Mouse (Mus musculus) neural tube, embryonic 15.5 days (tissue): ENCODE results near the gene Vwa3b. TPM values are rescaled to one million over a fixed set of nuclear protein-coding genes. Genes with fewer than 3 reads are reported as not detected.
"Not testable (repeated sequence)": the region's sequence is repeated elsewhere in the genome, so short reads cannot be mapped to it uniquely, and the experiment has no call there.

Experiments
- ATAC-seq: fragments of 200-750 bp; cut with Nextera tagmentation; 2 replicates; pipeline ENCODE4 v1.8.0; 2017; ENCODE audit warnings: mild to moderate bottlenecking, moderate TSS enrichment, moderate library complexity; ENCODE audit not compliant: low FRiP score
- H3K27ac ChIP-seq: fragments of 300-500 bp; sonication (generic); replicated peaks from 2 replicates; pipeline ENCODE4 v1.5.1; 2015; ENCODE audit warnings: mild to moderate bottlenecking, inconsistent platforms
- H3K27me3 ChIP-seq: fragments of 300-500 bp; sonication (generic); replicated peaks from 2 replicates; pipeline ENCODE4 v1.6.1; 2015; ENCODE audit warnings: inconsistent platforms
- H3K36me3 ChIP-seq: fragments of 300-500 bp; sonication (generic); 2 replicates; pipeline ENCODE4 v1.6.1; 2015; ENCODE audit warnings: inconsistent platforms
- H3K4me1 ChIP-seq: fragments of 300-500 bp; sonication (generic); 2 replicates; pipeline ENCODE4 v1.6.1; 2015; ENCODE audit warnings: inconsistent platforms
- H3K4me2 ChIP-seq: fragments of 300-500 bp; sonication (generic); 2 replicates; pipeline ENCODE4 v1.6.1; 2015; ENCODE audit warnings: inconsistent platforms, mild to moderate bottlenecking, moderate library complexity
- H3K4me3 ChIP-seq: fragments of 300-500 bp; sonication (generic); replicated peaks from 2 replicates; pipeline ENCODE4 v1.5.1; 2015; ENCODE audit warnings: mild to moderate bottlenecking, inconsistent platforms
- H3K9ac ChIP-seq: fragments of 300-500 bp; sonication (generic); replicated peaks from 2 replicates; pipeline ENCODE4 v1.6.1; 2015; ENCODE audit warnings: mild to moderate bottlenecking, inconsistent platforms
- H3K9me3 ChIP-seq: fragments of 300-500 bp; sonication (generic); replicated peaks from 2 replicates; pipeline ENCODE4 v1.6.1; 2016; ENCODE audit warnings: inconsistent platforms
- WGBS: fragments of 180-500 bp; shearing (Covaris S2); methylation state at CpG from one replicate; pipeline ENCODE4 v1.1.7; 2015; ENCODE audit warnings: mixed read lengths; 5-methylcytosine and 5-hydroxymethylcytosine counted together
- polyA plus RNA-seq: library from polyadenylated mRNA; unstranded; fragments of >200 nt; fragmentation: Nextera tagmentation; extraction: Ambion mirVana; gene quantifications from 2 replicates; pipeline ENCODE4 v1.2.1, GENCODE M21; 2015

The Vwa3b gene
- polyA plus RNA-seq, 1 experiment from 2014 or later = 0.38 TPM

- no peak for ATAC-seq
- H3K9me3 ChIP-seq = no peaks in the 10 kb centered on the region
- H3K27ac ChIP-seq = no peak overlapping the region
- H3K4me3 ChIP-seq = no peak overlapping the region
- H3K27me3 ChIP-seq = no peaks in the 10 kb centered on the region
- 57% methylated on average over 6 of the region's 6 CpGs for WGBS
- H3K4me2 ChIP-seq = no peak overlapping the region
- no peak overlapping the region for H3K9ac ChIP-seq
- no peaks in the 10 kb centered on the region for H3K4me1 ChIP-seq
- no peaks in the 10 kb centered on the region for H3K36me3 ChIP-seq
Observed at GRCm38 (mm10) chr1:36995760-36996159, 30.6 kb upstream of the Vwa3b start.

- Histone ChIP-seq H3K27ac (no peak overlapping the region), H3K4me2 (no peak overlapping the region), H3K9ac (no peak overlapping the region), H3K27me3 (no peaks in the 10 kb centered on the region), H3K9me3 (no peaks in the 10 kb centered on the region), H3K36me3 (no peaks in the 10 kb centered on the region), H3K4me3 (no peak overlapping the region), H3K4me1 (no peaks in the 10 kb centered on the region)
- no peak for ATAC-seq
- WGBS = 43% methylated on average over 6 of the region's 6 CpGs
Observed at GRCm38 (mm10) chr1:36996561-36997213, 29.7 kb upstream of the Vwa3b start.

GRCm38 (mm10) chr1:37000307-37000706, 26.1 kb upstream of the Vwa3b start:
- no peaks in the 10 kb centered on the region for H3K9me3 ChIP-seq
- WGBS = 80% methylated on average over 5 of the region's 5 CpGs
- H3K36me3 ChIP-seq = no peaks in the 10 kb centered on the region
- ATAC-seq = no peak
- H3K4me1 ChIP-seq = no peaks in the 10 kb centered on the region
- no peak overlapping the region for H3K9ac ChIP-seq
- H3K4me2 ChIP-seq = no peak overlapping the region
- H3K27me3 ChIP-seq = no peaks in the 10 kb centered on the region
- H3K27ac ChIP-seq = no peak overlapping the region
- no peak overlapping the region for H3K4me3 ChIP-seq

GRCm38 (mm10) chr1:37001636-37002315, 24.6 kb upstream of the Vwa3b start:
- no peak overlapping the region for H3K4me3 ChIP-seq
- H3K9ac ChIP-seq = no peak overlapping the region
- H3K27me3 ChIP-seq = no peaks in the 10 kb centered on the region
- no peaks in the 10 kb centered on the region for H3K9me3 ChIP-seq
- no peak for ATAC-seq
- 42% methylated on average over 7 of the region's 7 CpGs for WGBS
- H3K36me3 ChIP-seq = no peaks in the 10 kb centered on the region
- H3K4me1 ChIP-seq = no peaks in the 10 kb centered on the region
- H3K4me2 ChIP-seq = no peak overlapping the region
- no peak overlapping the region for H3K27ac ChIP-seq

- WGBS = 83% methylated on average over 3 of the region's 3 CpGs
- H3K9me3 ChIP-seq = no peaks in the 10 kb centered on the region
- H3K4me1 ChIP-seq = no peaks in the 10 kb centered on the region
- H3K27me3 ChIP-seq = no peaks in the 10 kb centered on the region
- no peak overlapping the region for H3K9ac ChIP-seq
- no peak overlapping the region for H3K27ac ChIP-seq
- no peaks in the 10 kb centered on the region for H3K36me3 ChIP-seq
- ATAC-seq = no peak
- H3K4me2 ChIP-seq = no peak overlapping the region
- no peak overlapping the region for H3K4me3 ChIP-seq
Observed at GRCm38 (mm10) chr1:37002316-37003008, 23.9 kb upstream of the Vwa3b start.

GRCm38 (mm10) chr1:37004533-37004932, 21.9 kb upstream of the Vwa3b start:
- Histone ChIP-seq H3K9me3 (no peaks in the 10 kb centered on the region), H3K4me1 (no peaks in the 10 kb centered on the region), H3K36me3 (no peaks in the 10 kb centered on the region), H3K4me3 (no peak overlapping the region), H3K4me2 (no peak overlapping the region), H3K27me3 (no peaks in the 10 kb centered on the region), H3K27ac (no peak overlapping the region), H3K9ac (no peak overlapping the region)
- WGBS = 76% methylated on average over 8 of the region's 8 CpGs
- ATAC-seq = no peak

GRCm38 (mm10) chr1:37005036-37005435, 21.4 kb upstream of the Vwa3b start:
- WGBS = 90% methylated on average over 5 of the region's 5 CpGs
- Histone ChIP-seq H3K36me3 (no peaks in the 10 kb centered on the region), H3K4me3 (no peak overlapping the region), H3K27ac (no peak overlapping the region), H3K9ac (no peak overlapping the region), H3K4me2 (no peak overlapping the region), H3K27me3 (no peaks in the 10 kb centered on the region), H3K4me1 (no peaks in the 10 kb centered on the region), H3K9me3 (no peaks in the 10 kb centered on the region)
- ATAC-seq = no peak

- not testable (repeated sequence) for H3K4me2 ChIP-seq, H3K4me3 ChIP-seq, H3K4me1 ChIP-seq, H3K9me3 ChIP-seq, ATAC-seq, H3K27ac ChIP-seq, H3K27me3 ChIP-seq, H3K9ac ChIP-seq, H3K36me3 ChIP-seq
- 89% methylated on average over 11 of the region's 11 CpGs for WGBS
Observed at GRCm38 (mm10) chr1:37006529-37006928, 19.9 kb upstream of the Vwa3b start.

GRCm38 (mm10) chr1:37009880-37010279, 16.5 kb upstream of the Vwa3b start:
- H3K9ac ChIP-seq = no peak overlapping the region
- no peaks in the 10 kb centered on the region for H3K9me3 ChIP-seq
- no peak for ATAC-seq
- WGBS = 84% methylated on average over 10 of the region's 10 CpGs
- no peak overlapping the region for H3K4me2 ChIP-seq
- no peak overlapping the region for H3K27ac ChIP-seq
- H3K4me3 ChIP-seq = no peak overlapping the region
- H3K4me1 ChIP-seq = no peaks in the 10 kb centered on the region
- no peaks in the 10 kb centered on the region for H3K36me3 ChIP-seq
- H3K27me3 ChIP-seq = no peaks in the 10 kb centered on the region

- ATAC-seq = no peak
- Histone ChIP-seq H3K4me1 (no peaks in the 10 kb centered on the region), H3K9ac (no peak overlapping the region), H3K4me2 (no peak overlapping the region), H3K27ac (no peak overlapping the region), H3K27me3 (no peaks in the 10 kb centered on the region), H3K9me3 (no peaks in the 10 kb centered on the region), H3K4me3 (no peak overlapping the region), H3K36me3 (no peaks in the 10 kb centered on the region)
- WGBS = 82% methylated on average over 3 of the region's 3 CpGs
Observed at GRCm38 (mm10) chr1:37011626-37012209, 14.7 kb upstream of the Vwa3b start.

GRCm38 (mm10) chr1:37013006-37013405, 13.4 kb upstream of the Vwa3b start:
- Histone ChIP-seq H3K4me3 (no peak overlapping the region), H3K9ac (no peak overlapping the region), H3K27ac (no peak overlapping the region), H3K4me2 (no peak overlapping the region), H3K9me3 (no peaks in the 10 kb centered on the region), H3K27me3 (no peaks in the 10 kb centered on the region), H3K4me1 (no peaks in the 10 kb centered on the region), H3K36me3 (no peaks in the 10 kb centered on the region)
- WGBS = 93% methylated on average over 2 of the region's 2 CpGs
- no peak for ATAC-seq

- H3K4me2 ChIP-seq = no peak overlapping the region
Observed at GRCm38 (mm10) chr1:37013687-37014086, 12.7 kb upstream of the Vwa3b start.

More at GRCm38 (mm10) chr1:37013687-37014086, 12.7 kb upstream of the Vwa3b start:
- Histone ChIP-seq H3K4me3 (no peak overlapping the region), H3K9me3 (no peaks in the 10 kb centered on the region), H3K27ac (no peak overlapping the region), H3K27me3 (no peaks in the 10 kb centered on the region), H3K9ac (no peak overlapping the region), H3K4me1 (no peaks in the 10 kb centered on the region), H3K36me3 (no peaks in the 10 kb centered on the region)
- no peak for ATAC-seq
- WGBS = 84% methylated on average over 7 of the region's 7 CpGs
